Comparison of ENCODE assay signal across 17 mouse cellular contexts in genomic region chr13:117242063-117242462, GRCm38 (mm10). TPM values are rescaled to one million over a fixed set of nuclear protein-coding genes. Genes with fewer than 3 reads are reported as not detected.
DNase-seq lines count a peak whose midpoint lies in the region; ATAC-seq and TF ChIP-seq lines count a peak whose summit lies in the region.
"Had no signal": no experiment of that assay in that cellular context is flagged by ENCODE, and none has a peak within 500 bp of the region (broad histone marks: within the 10 kb centered on the region; RNA-seq: fewer than 3 reads in every experiment).

No protein-coding gene starts in this region.

- ATAC-seq in liver, postnatal 0 days, result peak; percentile 44; the same call in 1 of the 2 replicates
- peak; percentile 79 for ATAC-seq in megakaryocyte progenitor cell, adult 5-6 weeks (replicated peaks; ENCODE audit: poor library complexity)
- ATAC-seq in erythroblast, adult 5-6 weeks (replicated peaks; ENCODE audit: low FRiP score, poor library complexity, severe bottlenecking), result no peak
- ATAC-seq: Patski had no signal

- peak; percentile 58 for TF ChIP-seq EP300 in liver, postnatal 0 days (IDR thresholded peaks at IDR 0.05; ENCODE audit: low read depth)

- no peaks in the 10 kb centered on the region; the same call in 1 of the 2 replicates for H3K4me1 ChIP-seq in liver, postnatal 0 days (ENCODE audit: insufficient read depth)
- peaks cover 6% of the 10 kb centered on the region; the same call in 1 of the 2 replicates for H3K4me1 ChIP-seq in bone marrow, adult 2 months (ENCODE audit: control insufficient read depth, insufficient read depth, low read length)
- H3K4me1 ChIP-seq: hindbrain, embryonic 15.5 days; limb, embryonic 13.5 days had no signal

- DNase-seq in liver, postnatal 0 days, result no peak
- DNase-seq in liver (no peak), 416B (ENCODE audit: low read depth) (peak; percentile 96)
- no peak for DNase-seq in adrenal gland, postnatal 10 days
- DNase-seq in adrenal gland, postnatal 25 days, result no peak
- DNase-seq: adrenal gland, adult 2 months; cerebellum, postnatal 14 days; kidney, adult 9 months; lung, postnatal 14 days; thymus, postnatal 14 days had no signal

- H3K9ac ChIP-seq in liver, postnatal 0 days (replicated peaks), result no peak overlapping the region
- H3K9ac ChIP-seq: heart, embryonic 15.5 days; hindbrain, embryonic 15.5 days; limb, embryonic 13.5 days had no signal

- H3K4me2 ChIP-seq in liver, postnatal 0 days (ENCODE audit: low read depth, low read length), result peak overlapping the region; percentile 3
- H3K4me2 ChIP-seq: heart, embryonic 15.5 days; hindbrain, embryonic 15.5 days; limb, embryonic 13.5 days had no signal

- H3K27me3 ChIP-seq in liver, postnatal 0 days (ENCODE audit: insufficient read depth, low read length), result no peaks in the 10 kb centered on the region
- H3K27me3 ChIP-seq: heart, embryonic 15.5 days; hindbrain, embryonic 15.5 days; limb, embryonic 13.5 days had no signal

- H3K4me3 ChIP-seq in liver, postnatal 0 days (ENCODE audit: low read depth, low read length), result no peak overlapping the region
- no peak overlapping the region for H3K4me3 ChIP-seq in bone marrow, adult 2 months (replicated peaks; ENCODE audit: control insufficient read depth, low read depth, low read length)
- H3K4me3 ChIP-seq: heart, embryonic 15.5 days; hindbrain, embryonic 15.5 days; limb, embryonic 13.5 days had no signal

- no peak for TF ChIP-seq POLR2A in bone marrow, adult 2 months (IDR thresholded peaks at IDR 0.05; ENCODE audit: borderline replicate concordance, control insufficient read depth, low read depth, low read length)

- WGBS in liver, postnatal 0 days (ENCODE audit: insufficient replicate concordance), result 39% methylated on average over 3 of the region's 3 CpGs
- under 1% methylated on average over 3 of the region's 3 CpGs for WGBS in bone marrow, adult 2 months

- no peaks in the 10 kb centered on the region for H3K9me3 ChIP-seq in liver, postnatal 0 days (ENCODE audit: low read length)
- H3K9me3 ChIP-seq: heart, embryonic 15.5 days; hindbrain, embryonic 15.5 days; limb, embryonic 13.5 days had no signal

- H3K36me3 ChIP-seq in liver, postnatal 0 days (replicated peaks; ENCODE audit: insufficient read depth, low read length), result no peaks in the 10 kb centered on the region
- H3K36me3 ChIP-seq: heart, embryonic 15.5 days; hindbrain, embryonic 15.5 days; limb, embryonic 13.5 days had no signal

- TF ChIP-seq CTCF in liver, postnatal 0 days (IDR thresholded peaks at IDR 0.05; ENCODE audit: low read depth), result no peak
- TF ChIP-seq CTCF in bone marrow, adult 2 months (IDR thresholded peaks at IDR 0.05; ENCODE audit: control insufficient read depth, insufficient read depth, low read length), result no peak

- H3K27ac ChIP-seq in liver, postnatal 0 days (ENCODE audit: low read depth), result peak overlapping the region; percentile 41; the same call in 1 of the 2 replicates
- peak overlapping the region; percentile 62; the same call in 1 of the 2 replicates for H3K27ac ChIP-seq in bone marrow, adult 2 months (ENCODE audit: control insufficient read depth, insufficient read depth, low read depth, low read length, poor library complexity)
- H3K27ac ChIP-seq: heart, embryonic 15.5 days; hindbrain, embryonic 15.5 days; limb, embryonic 13.5 days had no signal

RNA-seq across cellular contexts. Expression of gene Gm17509, which starts 21.2 kb away (rescaled TPM):
- not detected in 2 replicates for polyA plus RNA-seq in liver, postnatal 0 days (2015; fragmentation: Nextera tagmentation; extraction: Ambion mirVana)
- polyA plus RNA-seq in bone marrow, adult 2 months (2011; ENCODE audit: insufficient read depth, insufficient read length, low replicate concordance, missing spikeins), result not detected in 2 replicates
- 0.12 and 0.34 TPM in 2 replicates for total RNA-seq in megakaryocyte progenitor cell, adult 5-6 weeks (2015)
- 0.25 and 0.74 TPM in 2 replicates for total RNA-seq in megakaryocyte progenitor cell, adult 5-6 weeks (2017)
- under 1 TPM; 0.15 to 0.18 TPM for total RNA-seq in adrenal gland, postnatal 10 days (2021)
- not detected in 2 replicates for total RNA-seq in adrenal gland, postnatal 25 days (2021)
- total RNA-seq in erythroblast, adult 5-6 weeks (2015; ENCODE audit: low replicate concordance), result not detected in 2 replicates
- not detected in 2 replicates for total RNA-seq in erythroblast, adult 5-6 weeks (2017; ENCODE audit: low replicate concordance)
- total RNA-seq: adrenal gland, adult 2 months had no signal
- polyA plus RNA-seq: heart, embryonic 15.5 days; Patski had no signal

RNA-seq across cellular contexts. Expression of gene Emb, which starts 33.7 kb away (rescaled TPM):
- polyA plus RNA-seq in liver, postnatal 0 days (2015; fragmentation: Nextera tagmentation; extraction: Ambion mirVana), result 14.0 and 15.4 TPM in 2 replicates
- polyA plus RNA-seq in bone marrow, adult 2 months (2011; ENCODE audit: insufficient read depth, insufficient read length, low replicate concordance, missing spikeins), result 14.1 and 40.9 TPM in 2 replicates
- total RNA-seq in megakaryocyte progenitor cell, adult 5-6 weeks (2015), result 420 and 495 TPM in 2 replicates
- total RNA-seq in megakaryocyte progenitor cell, adult 5-6 weeks (2017), result 530 and 572 TPM in 2 replicates
- total RNA-seq in adrenal gland, postnatal 10 days (2021), result 10 to 100 TPM; 30.4 to 35.0 TPM
- total RNA-seq in adrenal gland, postnatal 25 days (2021), result 122 and 134 TPM in 2 replicates
- 58.3 and 62.8 TPM in 2 replicates for total RNA-seq in erythroblast, adult 5-6 weeks (2015; ENCODE audit: low replicate concordance)
- total RNA-seq in erythroblast, adult 5-6 weeks (2017; ENCODE audit: low replicate concordance), result 42.1 and 61.7 TPM in 2 replicates
